Mouse (Mus musculus) hindbrain, embryonic 14.5 days (tissue): Measurements from ENCODE around the gene Usp49. TPM values are rescaled to one million over a fixed set of nuclear protein-coding genes. Genes with fewer than 3 reads are reported as not detected.
"Not testable (repeated sequence)": the region's sequence is repeated elsewhere in the genome, so short reads cannot be mapped to it uniquely, and the experiment has no call there.

ENCODE experiments used
- ATAC-seq: fragments of 200-750 bp; cut with Nextera tagmentation; 2 replicates; pipeline ENCODE4 v1.8.0; 2017; ENCODE audit warnings: moderate number of reproducible peaks, mild to moderate bottlenecking, moderate TSS enrichment, moderate library complexity; ENCODE audit not compliant: low FRiP score
- DNase-seq: peaks from one replicate; pipeline ENCODE4 v3.0.0-alpha.2; 2015; ENCODE audit warnings: low spot score
- H3K27ac ChIP-seq: fragments of 300-500 bp; sonication (generic); 2 replicates; pipeline ENCODE4 v1.5.1; 2014; ENCODE audit warnings: mild to moderate bottlenecking, moderate library complexity
- H3K27me3 ChIP-seq: fragments of 300-500 bp; sonication (generic); 2 replicates; pipeline ENCODE4 v1.6.1; 2014; ENCODE audit warnings: mild to moderate bottlenecking, low read length, mixed read lengths; ENCODE audit not compliant: control insufficient read depth, insufficient read depth
- H3K36me3 ChIP-seq: fragments of 300-500 bp; sonication (generic); replicated peaks from 2 replicates; pipeline ENCODE4 v1.6.1; 2014; ENCODE audit not compliant: control insufficient read depth, insufficient read depth
- H3K4me1 ChIP-seq: fragments of 300-500 bp; sonication (generic); replicated peaks from 2 replicates; pipeline ENCODE4 v1.6.1; 2014; ENCODE audit warnings: antibody characterized with exemption, low read length, mixed read lengths; ENCODE audit not compliant: control insufficient read depth, insufficient read depth
- H3K4me2 ChIP-seq: fragments of 300-500 bp; sonication (generic); replicated peaks from 2 replicates; pipeline ENCODE4 v1.6.1; 2014; ENCODE audit warnings: mild to moderate bottlenecking, moderate library complexity
- H3K4me3 ChIP-seq: fragments of 300-500 bp; sonication (generic); replicated peaks from 2 replicates; pipeline ENCODE4 v1.5.1; 2014; ENCODE audit warnings: mild to moderate bottlenecking, low read length
- H3K9ac ChIP-seq: fragments of 300-500 bp; sonication (generic); 2 replicates; pipeline ENCODE4 v1.6.1; 2014
- H3K9me3 ChIP-seq: fragments of 300-500 bp; sonication (generic); 2 replicates; pipeline ENCODE4 v1.6.1; 2016; ENCODE audit warnings: low read length; ENCODE audit not compliant: control insufficient read depth
- whole genome bisulfite sequencing: fragments of 180-500 bp; shearing (Covaris S2); extraction: QIAGEN DNeasy Blood & Tissue Kit; methylation state at CpG from one replicate; pipeline ENCODE4 v1.1.7; 2014; 5-methylcytosine and 5-hydroxymethylcytosine counted together
- polyA plus RNA-seq: library from polyadenylated mRNA; unstranded; fragments of >200 nt; fragmentation: Nextera tagmentation; extraction: Ambion mirVana; gene quantifications from 2 replicates; pipeline ENCODE4 v1.2.1, GENCODE M21; 2014

The Usp49 gene
- polyA plus RNA-seq, 1 experiment from 2014 or later: 7.6 TPM

- no peak for DNase-seq
- H3K9ac ChIP-seq: no peak overlapping the region
- WGBS: 69% methylated on average over 4 of the region's 4 CpGs
- no peak for ATAC-seq
- H3K4me1 ChIP-seq: peaks cover 31% of the 10 kb centered on the region
- no peak overlapping the region for H3K27ac ChIP-seq
- no peak overlapping the region for H3K4me3 ChIP-seq
- peak overlapping the region; percentile 27; the same call in 1 of the 2 replicates for H3K4me2 ChIP-seq
- H3K9me3 ChIP-seq: no peaks in the 10 kb centered on the region
- peaks cover 12% of the 10 kb centered on the region for H3K36me3 ChIP-seq
- no peaks in the 10 kb centered on the region for H3K27me3 ChIP-seq
These were observed 1.8 kb downstream of the Usp49 start for GRCm38 (mm10) chr17:47632181-47632840.

GRCm38 (mm10) chr17:47633999-47634770, 3.7 kb downstream of the Usp49 start:
- no peak for DNase-seq
- Histone ChIP-seq H3K9me3 (no peaks in the 10 kb centered on the region), H3K27ac (no peak overlapping the region), H3K9ac (no peak overlapping the region), H3K4me1 (peaks cover 24% of the 10 kb centered on the region), H3K4me3 (no peak overlapping the region), H3K27me3 (no peaks in the 10 kb centered on the region), H3K36me3 (peaks cover 12% of the 10 kb centered on the region), H3K4me2 (no peak overlapping the region)
- WGBS: 78% methylated on average over 7 of the region's 7 CpGs
- no peak for ATAC-seq

DNA sequence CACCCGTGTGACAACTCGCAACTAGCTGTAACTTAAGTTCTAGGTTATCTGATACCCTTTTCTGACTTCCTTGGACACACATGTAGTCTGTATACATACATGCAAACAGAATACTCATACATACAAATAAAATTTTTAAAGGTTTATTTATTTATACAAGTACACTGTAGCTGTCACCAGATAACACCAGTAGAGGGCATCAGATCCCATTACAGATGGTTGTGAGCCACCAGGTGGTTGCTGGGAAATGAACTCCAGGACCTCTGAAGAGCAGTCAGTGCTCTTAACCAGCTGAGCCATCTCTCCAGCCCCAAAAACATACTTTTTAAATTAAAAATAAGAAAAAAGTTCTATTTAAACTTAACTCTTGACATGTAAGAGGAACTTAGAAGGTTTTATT, 12.5 kb downstream of the Usp49 start:
- no peak for DNase-seq
- Histone ChIP-seq H3K27me3 (no peaks in the 10 kb centered on the region), H3K9me3 (no peaks in the 10 kb centered on the region), H3K4me2 (no peak overlapping the region), H3K4me1 (no peaks in the 10 kb centered on the region), H3K4me3 (no peak overlapping the region), H3K36me3 (no peaks in the 10 kb centered on the region), H3K9ac (no peak overlapping the region), H3K27ac (no peak overlapping the region)
- WGBS: 97% methylated on average over 2 of the region's 2 CpGs
- ATAC-seq: no peak

GRCm38 (mm10) chr17:47646683-47647082, 16.2 kb downstream of the Usp49 start:
- 81% methylated on average over 1 of the region's 1 CpGs for WGBS
- no peak overlapping the region for H3K9ac ChIP-seq
- no peak overlapping the region for H3K4me3 ChIP-seq
- H3K4me2 ChIP-seq: no peak overlapping the region
- no peak for ATAC-seq
- no peaks in the 10 kb centered on the region for H3K4me1 ChIP-seq
- H3K27me3 ChIP-seq: no peaks in the 10 kb centered on the region
- H3K27ac ChIP-seq: no peak overlapping the region
- peaks cover 2% of the 10 kb centered on the region; the same call in 1 of the 2 replicates for H3K36me3 ChIP-seq
- no peaks in the 10 kb centered on the region for H3K9me3 ChIP-seq
- peak; percentile 46 for DNase-seq

DNA sequence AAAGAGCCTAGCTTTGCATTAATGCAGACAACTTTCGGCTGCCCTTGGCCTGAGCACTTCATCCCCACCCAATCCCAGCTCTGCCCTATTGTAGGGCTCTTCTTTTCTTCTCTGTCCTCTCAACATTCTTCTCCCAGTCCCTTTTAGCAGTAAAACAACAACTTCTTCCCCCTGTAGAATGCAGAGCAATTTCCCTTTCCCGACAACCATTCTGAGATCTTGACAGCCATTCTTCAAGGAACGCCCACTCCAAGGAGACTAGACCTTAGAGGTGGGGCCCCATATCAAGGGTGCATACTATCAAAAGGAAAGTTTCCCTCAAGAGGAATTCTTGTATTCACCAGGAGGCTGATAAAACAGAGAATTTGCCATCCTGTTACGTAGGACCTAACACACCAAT, 18.5 kb downstream of the Usp49 start:
- peaks cover 7% of the 10 kb centered on the region; the same call in 1 of the 2 replicates for H3K36me3 ChIP-seq
- H3K4me1 ChIP-seq: no peaks in the 10 kb centered on the region
- no peak overlapping the region for H3K4me3 ChIP-seq
- no peak for DNase-seq
- H3K9ac ChIP-seq: no peak overlapping the region
- H3K9me3 ChIP-seq: no peaks in the 10 kb centered on the region
- no peak for ATAC-seq
- no peaks in the 10 kb centered on the region for H3K27me3 ChIP-seq
- WGBS: 36% methylated on average over 4 of the region's 4 CpGs
- no peak overlapping the region for H3K27ac ChIP-seq
- no peak overlapping the region for H3K4me2 ChIP-seq

- Histone ChIP-seq H3K9ac (no peak overlapping the region), H3K36me3 (peaks cover 15% of the 10 kb centered on the region; the same call in 1 of the 2 replicates), H3K9me3 (no peaks in the 10 kb centered on the region), H3K4me2 (no peak overlapping the region), H3K4me3 (no peak overlapping the region), H3K4me1 (no peaks in the 10 kb centered on the region), H3K27ac (no peak overlapping the region), H3K27me3 (no peaks in the 10 kb centered on the region)
- 63% methylated on average over 2 of the region's 2 CpGs for WGBS
- ATAC-seq: no peak
- no peak for DNase-seq
These were observed 21.5 kb downstream of the Usp49 start for GRCm38 (mm10) chr17:47651953-47652352.

DNA sequence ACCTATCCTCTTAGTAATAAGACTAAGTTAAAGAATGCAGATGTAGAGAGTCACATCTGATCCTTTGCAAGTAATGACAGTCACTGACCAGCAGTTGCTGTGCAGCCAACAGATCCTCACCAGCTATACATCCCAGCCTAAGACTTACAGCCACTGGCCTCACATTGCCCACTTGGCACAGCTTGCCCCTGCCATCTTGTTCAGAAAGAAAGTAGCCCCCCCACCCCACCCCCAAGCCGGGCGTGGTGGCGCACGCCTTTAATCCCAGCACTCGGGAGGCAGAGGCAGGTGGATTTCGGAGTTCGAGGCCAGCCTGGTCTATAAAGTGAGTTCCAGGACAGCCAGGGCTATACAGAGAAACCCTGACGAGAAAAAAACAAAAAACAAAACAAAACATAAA, 23.9 kb downstream of the Usp49 start:
- not testable (repeated sequence) for H3K9me3 ChIP-seq, H3K4me2 ChIP-seq, H3K9ac ChIP-seq, H3K4me1 ChIP-seq, H3K27me3 ChIP-seq, H3K27ac ChIP-seq, ATAC-seq, H3K4me3 ChIP-seq, DNase-seq
- 91% methylated on average over 8 of the region's 8 CpGs for WGBS
- H3K36me3 ChIP-seq: peaks cover 16% of the 10 kb centered on the region; the same call in 1 of the 2 replicates

DNA sequence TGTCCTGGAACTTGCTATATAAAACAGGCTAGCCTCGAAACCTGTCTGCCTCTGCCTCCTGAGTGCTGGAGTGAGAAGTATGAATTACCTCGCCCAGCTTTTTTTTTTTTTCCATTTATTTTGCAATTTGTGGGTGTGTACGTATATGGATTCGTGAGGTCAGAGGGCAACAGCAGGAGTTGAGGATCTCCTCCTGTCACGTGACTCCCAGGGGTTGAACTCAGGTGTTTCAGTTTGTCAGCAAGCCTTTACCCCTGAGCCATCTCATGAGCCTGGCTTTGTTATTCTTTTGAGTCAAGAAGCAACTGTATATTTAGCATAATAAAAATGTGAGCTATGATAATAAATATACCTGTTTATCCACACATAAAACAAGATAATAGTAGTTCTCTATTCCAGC, 25.2 kb downstream of the Usp49 start:
- no peak overlapping the region for H3K27ac ChIP-seq
- ATAC-seq (no peak), DNase-seq (no peak)
- H3K27me3 ChIP-seq: no peaks in the 10 kb centered on the region
- no peak overlapping the region for H3K4me2 ChIP-seq
- no peaks in the 10 kb centered on the region for H3K4me1 ChIP-seq
- no peak overlapping the region for H3K9ac ChIP-seq
- no peak overlapping the region for H3K4me3 ChIP-seq
- no peaks in the 10 kb centered on the region for H3K9me3 ChIP-seq
- H3K36me3 ChIP-seq: peaks cover 19% of the 10 kb centered on the region; the same call in 1 of the 2 replicates
- 84% methylated on average over 5 of the region's 5 CpGs for WGBS

DNA sequence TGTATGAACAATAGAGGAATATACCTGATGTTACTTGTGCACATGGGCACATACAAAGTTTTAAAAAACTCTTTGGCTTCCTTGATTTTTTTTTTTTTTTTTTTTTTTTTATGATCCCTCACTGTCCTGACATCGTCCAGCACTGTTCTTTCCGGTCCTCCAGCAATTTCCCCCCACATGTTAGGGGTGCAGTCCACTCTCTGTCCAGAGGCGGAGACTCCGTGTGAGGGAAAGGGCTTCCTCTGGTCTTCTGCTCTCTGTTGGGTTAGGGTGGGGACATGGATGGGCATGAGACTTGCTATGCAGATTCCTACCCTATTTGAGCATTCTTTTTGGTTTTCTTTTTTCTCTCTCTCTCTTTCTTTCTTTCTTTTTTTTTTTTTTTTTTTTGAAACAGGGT, 27.4 kb downstream of the Usp49 start:
- Histone ChIP-seq H3K27me3 (no peaks in the 10 kb centered on the region), H3K27ac (no peak overlapping the region), H3K4me2 (no peak overlapping the region), H3K9ac (no peak overlapping the region), H3K4me1 (no peaks in the 10 kb centered on the region), H3K4me3 (no peak overlapping the region), H3K36me3 (peaks cover 16% of the 10 kb centered on the region; the same call in 1 of the 2 replicates), H3K9me3 (no peaks in the 10 kb centered on the region)
- ATAC-seq: no peak
- WGBS: 90% methylated on average over 4 of the region's 4 CpGs
- no peak for DNase-seq
